Mouse (Mus musculus): Measurements from ENCODE around the gene Slc24a3.

Gene Slc24a3

DNA sequence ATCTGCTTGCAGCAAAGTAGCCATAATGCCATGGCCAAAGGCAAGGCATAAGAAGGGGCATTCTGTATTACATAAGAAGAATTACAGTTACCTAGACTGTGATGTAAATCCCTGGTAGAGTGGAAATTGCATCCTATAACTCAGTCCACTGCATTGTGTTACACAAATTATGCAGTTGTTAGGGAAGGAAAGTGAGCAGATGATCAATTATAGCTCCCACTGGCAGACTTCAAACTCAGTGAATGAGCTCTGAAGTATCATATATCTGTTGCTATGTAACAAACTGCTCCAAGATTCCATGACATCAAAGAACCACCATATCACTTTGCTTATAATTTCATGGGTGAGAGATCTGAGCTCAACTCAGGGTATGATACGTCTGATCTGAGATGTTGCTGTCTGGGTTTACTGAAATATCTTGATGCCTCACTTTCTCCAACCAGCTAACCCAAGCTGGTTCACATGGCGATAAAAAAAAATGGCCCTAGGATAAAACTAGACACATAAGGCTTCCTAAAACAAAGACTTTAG is 387.2 kb downstream of the Slc24a3 start:
- DNase-seq (ENCODE audit: low spot score) = no peak

DNA sequence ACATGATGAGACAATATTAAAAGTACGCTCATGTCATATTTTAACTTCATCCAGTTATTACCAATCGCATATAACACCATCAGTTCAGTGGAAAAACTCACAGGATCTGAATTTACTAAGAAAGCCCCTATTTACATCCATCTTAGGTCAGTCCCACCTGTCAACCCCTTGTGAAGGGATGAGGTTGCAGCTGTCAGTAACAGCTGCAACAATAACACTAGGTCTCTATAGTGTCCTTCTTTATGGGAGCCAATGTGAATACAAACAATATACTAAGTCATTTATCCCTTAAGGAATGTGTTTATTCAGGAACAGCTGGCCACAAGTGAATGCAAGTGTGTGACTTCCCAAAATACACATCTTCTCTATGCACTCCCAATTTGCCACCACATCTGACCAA is 388.2 kb downstream of the Slc24a3 start:
- no peak for DNase-seq (ENCODE audit: low spot score)

DNA sequence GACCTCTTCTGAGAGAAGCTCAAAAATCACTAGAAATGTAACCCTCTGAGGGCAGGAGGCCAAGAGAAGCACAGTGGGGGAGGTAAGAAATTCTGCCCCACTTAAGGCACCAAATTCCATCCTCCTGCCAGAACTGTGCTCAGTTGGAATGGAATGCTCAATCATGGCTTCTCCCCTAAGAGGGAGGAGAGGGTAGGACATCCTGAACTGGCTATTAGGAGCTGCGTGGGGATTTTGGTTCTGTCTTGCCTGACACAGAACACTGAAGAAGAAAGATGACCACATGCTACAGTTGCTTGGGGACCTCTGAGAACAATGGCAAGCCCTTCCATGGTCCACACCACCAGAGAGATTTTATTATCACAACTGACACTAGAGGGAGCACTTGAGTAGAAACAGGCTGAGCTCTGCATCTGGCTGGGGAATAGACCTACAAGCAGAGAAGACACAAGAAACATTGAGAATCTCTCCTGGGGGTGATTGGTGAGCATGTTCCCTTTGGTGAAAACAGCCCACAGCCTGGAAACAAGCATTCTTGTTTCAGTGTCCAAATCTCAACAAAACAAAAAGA is 389.9 kb downstream of the Slc24a3 start:
- DNase-seq (ENCODE audit: low spot score) = peak; percentile 27

DNA sequence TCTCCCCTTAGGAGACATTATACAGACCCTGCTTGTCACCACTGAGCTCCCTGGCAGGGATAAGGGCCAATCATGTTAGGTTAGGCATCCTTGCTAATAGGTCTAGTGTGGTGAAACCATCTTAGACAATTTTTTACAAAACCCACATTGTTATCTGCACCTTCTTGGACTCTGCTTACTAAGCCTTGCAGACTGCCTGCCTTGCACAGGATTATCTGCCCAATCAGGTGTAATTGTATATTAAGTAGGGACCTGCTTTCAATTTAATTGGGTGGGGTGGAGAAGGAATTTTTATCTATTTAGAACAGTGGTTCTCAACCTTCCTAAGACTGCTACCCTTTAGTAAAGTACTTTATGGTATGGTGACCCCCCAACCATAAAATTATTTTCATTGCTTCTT is 394.9 kb downstream of the Slc24a3 start:
- no peak for DNase-seq (ENCODE audit: low spot score)

DNA sequence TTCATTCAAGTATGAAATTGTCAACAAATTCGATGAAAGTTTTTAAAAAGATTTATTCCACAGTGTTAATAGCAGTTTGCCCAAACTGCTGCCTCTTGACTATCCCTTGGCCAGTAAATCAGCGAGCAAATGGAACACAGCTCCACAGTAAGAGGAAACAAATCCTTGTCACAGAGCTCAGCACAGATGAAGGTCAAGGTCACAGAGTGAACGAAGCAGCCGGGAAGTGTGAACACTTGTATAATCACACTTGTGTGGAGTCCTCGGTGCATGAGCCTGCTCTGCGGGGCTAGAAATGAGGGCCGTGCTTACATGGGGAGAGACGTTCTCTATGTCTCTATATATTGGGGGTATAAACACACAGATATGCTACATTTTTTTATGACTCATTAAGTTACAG is 397.0 kb downstream of the Slc24a3 start:
- no peak for DNase-seq (ENCODE audit: low spot score)

DNA sequence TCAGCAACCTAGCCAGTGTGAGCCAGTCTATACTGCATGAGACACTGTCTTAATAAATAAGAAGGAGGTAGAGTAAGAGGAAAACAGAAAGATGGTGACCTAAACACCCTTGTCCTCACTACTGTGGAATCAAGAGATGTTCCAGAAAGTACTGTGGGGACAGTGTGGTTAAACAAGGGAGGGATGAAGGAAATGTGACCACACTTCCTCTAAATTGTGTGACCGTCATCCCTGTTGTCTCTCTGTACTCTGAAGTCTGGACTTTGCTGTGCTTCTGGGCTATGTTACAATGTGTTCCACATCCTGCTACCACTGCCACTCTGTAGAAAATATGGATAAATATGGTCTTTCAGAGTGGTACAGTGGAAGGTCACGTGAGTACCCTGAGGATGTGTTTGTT is 399.4 kb downstream of the Slc24a3 start:
- DNase-seq (ENCODE audit: low spot score) = no peak

DNA sequence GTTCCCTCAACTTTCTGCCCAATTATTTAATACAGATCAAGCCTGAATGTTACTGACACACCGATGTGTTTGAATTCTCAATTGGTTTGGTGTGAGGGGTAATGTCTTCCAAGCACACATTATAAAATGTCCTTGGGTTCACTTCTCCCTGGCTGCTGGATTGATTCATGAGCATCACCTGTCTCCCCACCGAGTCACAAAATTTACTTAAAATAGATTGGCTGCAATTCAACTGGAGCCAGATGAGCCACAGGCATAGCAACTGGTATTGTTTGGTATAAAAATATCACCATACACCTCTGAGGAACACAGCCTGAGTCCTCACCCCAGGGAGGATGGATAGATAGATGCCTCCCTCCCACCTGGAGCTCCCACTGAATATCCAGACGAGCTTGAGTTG is 404.4 kb downstream of the Slc24a3 start:
- DNase-seq (ENCODE audit: low spot score) = no peak

DNA sequence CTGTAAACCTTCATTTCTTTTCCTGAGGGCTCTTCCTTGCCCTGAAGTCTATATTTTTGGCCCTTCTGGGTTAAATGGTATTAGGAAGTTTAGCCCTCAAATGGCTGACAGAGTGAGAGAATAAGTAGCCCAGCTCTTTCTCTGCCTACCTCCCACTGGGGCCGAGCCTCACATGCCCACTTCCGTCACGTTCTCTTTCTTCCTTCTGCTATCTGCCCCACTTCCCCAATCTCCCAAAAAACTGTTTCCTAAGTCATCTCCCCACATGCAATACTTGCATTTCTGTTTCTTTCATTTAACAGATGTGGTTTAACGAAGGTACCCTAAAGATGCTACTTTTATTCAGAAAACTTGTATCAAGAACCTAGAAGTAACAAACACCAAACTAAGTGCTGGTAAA is 406.6 kb downstream of the Slc24a3 start:
- DNase-seq (ENCODE audit: low spot score) = no peak

DNA sequence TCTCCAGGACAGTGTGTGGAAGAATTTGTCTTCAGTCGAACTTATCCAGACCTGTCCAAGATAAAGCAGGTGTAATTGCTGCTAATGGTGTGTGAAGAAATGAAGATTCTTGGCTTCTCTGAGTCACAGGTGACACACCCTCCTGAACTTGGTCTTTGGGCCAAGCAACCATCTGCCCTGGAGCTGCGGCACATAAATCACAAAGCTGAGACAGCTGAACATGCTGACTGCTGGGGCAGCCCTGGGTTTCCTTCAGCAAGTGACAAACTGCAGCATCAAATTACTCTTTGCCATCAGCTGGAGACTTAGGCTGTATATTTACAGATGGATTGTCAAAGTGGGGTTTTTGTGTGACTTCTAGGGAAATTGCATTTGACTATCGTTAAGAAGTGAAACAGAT is 415.5 kb downstream of the Slc24a3 start:
- no peak for DNase-seq (ENCODE audit: low spot score)

DNA sequence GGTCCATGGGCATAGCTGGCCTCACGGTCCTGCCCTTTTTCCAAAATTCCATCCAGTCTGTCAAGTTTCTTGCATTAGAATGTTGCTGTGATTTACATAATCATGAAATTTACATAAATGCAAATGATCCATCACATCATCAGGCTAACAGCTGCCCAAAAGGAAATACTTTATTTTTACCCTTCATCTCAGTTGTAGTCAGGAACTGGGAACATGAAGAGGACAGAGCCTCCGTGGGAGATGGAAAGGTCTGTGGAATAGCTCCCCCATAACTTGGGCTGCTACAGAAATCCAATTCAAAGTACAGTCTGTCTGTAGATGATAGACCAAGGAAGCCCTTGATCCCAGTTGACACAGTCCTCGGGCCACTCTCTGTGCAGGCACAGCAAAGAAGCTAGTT is 417.9 kb downstream of the Slc24a3 start:
- DNase-seq (ENCODE audit: low spot score) = no peak

DNA sequence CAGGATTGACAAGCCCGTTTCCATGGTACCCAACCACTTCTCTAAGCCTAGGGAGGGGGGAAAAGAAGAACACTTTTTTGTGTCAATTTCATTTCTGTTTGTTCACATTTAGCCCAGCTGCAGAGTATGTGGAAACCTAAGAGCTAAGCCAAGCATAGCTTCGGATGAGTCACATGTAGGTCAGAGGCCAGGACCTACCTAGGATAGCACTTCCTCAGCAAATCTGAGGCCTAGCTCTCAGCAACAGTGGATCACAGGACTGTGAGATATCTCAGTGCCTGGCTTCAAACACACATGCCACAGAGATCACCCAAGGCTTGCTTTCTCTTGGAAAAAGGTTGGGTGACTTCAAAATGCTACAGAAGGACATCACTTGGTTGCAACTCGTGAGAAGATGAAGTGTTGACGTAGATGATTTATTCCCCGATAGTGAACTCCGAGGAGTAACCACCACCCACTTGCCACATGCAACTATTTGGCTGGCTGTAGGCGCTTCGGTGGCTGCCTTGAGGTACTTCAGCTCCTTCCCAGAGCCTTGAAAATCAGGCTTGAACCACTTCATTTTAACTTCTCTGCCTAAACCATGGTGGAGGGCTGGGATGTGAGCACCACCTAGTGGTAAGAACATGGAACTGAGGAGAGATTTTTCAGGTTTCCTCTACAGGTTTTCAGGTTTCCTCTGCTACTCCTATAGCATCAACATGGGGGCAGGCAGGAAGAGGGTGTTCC is 420.6 kb downstream of the Slc24a3 start:
- peak; percentile 8 for DNase-seq (ENCODE audit: low spot score)

DNA sequence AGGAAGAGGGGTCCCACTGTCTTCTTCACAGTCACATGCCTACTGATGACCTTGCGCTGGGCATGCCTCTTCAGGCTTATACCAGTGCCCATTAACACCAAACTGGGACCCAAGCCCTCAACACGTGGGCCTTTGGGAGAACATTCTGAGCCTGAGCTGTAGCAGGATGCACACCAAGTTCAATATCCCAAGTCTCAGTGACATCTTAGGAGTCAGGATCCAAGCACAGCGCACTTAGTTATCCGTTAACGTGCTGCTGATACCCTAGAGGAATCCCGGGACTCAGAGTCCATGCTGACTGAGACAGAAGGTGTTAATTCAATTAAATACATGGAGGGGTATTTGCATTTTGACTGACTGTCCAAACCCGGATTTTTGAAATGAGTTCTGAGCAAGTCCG is 424.3 kb downstream of the Slc24a3 start:
- DNase-seq (ENCODE audit: low spot score) = no peak

DNA sequence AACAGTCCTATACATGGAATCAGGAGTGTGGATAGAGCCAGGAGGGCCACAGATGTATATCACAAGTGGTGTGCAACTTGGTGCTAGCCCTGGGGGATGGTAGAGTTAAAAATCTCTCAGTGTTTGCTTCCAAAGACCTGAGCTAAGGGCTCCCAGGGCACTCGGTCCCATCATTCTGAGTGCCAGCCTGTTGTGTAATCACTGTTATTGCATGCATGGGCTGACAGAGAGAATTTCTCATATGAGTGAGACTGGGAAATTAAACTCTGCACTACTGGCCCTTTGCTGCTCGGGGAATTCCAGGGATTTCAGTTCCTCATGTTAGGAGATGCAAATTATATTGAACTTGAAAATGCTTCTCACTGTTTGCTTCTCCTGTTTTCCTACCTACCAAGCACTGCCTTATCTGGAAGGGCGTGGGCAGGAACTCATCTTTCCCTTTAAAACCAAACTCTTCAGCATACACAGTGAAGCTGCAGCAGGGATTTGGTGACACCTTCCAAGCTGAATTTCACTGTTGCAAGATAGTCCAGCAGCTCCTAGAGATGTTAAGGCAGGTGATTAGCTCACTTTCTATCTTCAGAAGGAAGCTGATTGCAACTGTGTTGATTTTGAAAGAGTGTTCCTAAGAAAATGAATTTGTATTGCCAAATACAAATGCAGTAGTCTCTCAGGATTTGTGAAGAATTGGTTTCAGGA is 426.2 kb downstream of the Slc24a3 start:
- DNase-seq (ENCODE audit: low spot score) = no peak

DNA sequence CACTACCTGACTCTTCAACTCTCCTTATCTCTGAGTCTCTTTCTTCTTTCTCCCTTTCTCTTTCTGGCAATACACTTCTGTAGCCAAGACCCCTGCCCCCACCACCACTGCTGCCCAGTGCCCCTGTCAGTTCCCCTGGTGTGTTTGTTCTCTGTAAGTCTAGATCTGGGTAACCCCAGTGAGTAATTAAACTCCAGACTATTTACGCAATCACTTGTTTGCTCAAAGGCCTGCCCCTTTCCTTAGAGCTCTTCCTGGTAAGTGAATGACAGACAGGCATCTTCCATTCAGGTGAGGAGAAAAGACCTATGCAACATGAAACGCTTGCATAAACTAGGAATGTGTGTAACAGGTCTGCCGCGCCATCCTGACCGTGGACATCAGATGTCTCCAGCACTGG is 430.3 kb downstream of the Slc24a3 start:
- DNase-seq (ENCODE audit: low spot score) = no peak

DNA sequence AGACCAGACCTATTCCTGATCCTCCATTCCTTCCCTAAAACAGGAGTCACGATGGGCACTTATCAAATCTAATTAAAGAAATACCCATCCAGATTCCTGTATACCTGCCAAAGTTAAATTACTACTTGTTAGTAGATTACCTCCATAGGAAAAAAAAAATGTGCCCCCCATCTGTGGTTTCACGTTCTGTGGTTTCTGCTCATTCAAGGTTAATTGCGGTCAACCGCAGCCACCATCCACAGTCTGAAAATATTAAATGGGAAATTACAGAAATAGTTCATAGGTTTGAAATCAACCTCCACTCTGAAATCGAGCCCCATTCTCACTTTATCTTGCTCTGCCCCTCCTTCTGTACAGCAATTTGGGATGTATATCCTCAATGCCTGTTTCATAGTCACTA is 440.3 kb downstream of the Slc24a3 start:
- no peak for DNase-seq (ENCODE audit: low spot score)

DNA sequence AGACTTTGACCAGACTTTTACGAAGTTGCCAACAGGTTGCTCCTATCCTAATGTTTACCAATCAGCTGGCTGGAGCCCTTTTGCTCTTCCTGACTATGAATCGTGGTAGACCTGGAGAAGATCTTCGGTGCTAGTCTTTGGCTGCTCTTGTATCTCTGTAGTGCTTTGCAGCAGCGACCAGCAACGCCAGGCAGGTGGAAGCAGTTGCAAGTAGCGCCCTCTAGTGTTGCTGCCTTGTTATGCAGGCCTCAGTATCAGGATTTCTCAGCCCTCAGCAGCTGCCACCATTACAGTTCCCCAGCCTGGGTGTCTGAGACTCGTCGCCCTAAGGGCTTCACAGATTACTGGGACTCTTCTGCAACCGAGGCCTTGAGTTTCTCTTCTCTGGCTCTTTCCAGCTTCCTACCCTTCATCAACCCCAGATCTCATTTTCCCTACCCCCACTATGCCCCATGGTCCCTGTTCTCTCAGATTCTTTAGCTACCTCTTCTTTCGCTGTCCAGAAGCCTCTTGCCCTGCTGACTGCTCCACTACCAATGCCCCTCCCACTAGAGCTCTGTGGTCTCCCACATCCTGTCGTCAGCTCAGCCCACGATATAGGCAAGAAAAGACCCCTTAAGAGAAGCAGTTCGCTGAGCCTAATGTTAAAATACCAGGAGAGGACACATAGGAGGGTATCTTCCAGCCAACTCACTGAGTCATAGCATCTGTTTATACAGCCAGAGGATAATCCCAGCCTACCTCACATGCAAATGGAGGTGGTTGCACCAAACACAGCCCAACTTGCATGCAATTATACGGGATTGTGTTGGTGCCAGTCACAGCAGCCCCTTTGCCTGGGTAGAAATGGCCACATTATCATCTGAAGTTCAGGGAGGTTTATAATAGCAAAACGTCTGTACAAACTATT is 443.5 kb downstream of the Slc24a3 start:
- DNase-seq (ENCODE audit: low spot score) = peak; percentile 34

DNA sequence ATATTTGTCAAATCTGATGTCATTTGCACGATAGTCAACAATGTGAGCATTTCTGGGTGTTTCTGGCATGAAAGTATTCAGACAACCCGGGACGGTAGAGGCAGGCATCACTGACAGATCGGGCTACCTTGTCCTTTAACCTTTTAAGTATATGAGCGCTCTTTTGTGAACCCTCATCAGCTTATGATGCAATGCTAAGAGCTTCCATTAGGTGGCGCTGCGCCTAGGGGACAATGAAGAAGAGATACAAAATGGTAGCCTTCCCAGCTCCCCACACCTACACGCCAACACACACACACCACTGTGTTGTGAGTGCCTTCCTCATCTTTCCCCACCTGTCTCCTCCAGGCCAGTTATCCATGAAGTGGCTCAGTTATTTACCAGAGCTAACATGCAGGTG is 445.4 kb downstream of the Slc24a3 start:
- peak; percentile 9 for DNase-seq (ENCODE audit: low spot score)

DNA sequence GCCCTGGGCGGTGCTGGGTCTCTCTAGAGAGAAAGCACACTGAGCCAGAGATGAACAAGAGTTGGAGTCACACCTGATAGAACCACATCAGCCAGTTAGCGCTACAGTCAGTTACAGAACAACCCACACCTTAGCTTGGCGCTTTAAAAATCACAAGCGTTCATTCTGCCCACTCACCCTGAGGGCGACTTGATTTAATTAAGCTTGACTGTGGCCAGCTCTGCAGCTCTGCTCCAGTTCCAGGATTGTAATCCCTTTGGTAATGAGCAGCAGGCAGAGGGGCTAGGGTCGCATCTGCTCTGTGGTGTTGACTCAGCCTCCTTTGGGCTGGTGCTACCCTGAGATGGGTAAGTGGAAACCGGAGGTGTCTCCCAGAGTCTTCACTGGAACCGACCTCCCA is 446.2 kb downstream of the Slc24a3 start:
- DNase-seq (ENCODE audit: low spot score) = no peak

DNA sequence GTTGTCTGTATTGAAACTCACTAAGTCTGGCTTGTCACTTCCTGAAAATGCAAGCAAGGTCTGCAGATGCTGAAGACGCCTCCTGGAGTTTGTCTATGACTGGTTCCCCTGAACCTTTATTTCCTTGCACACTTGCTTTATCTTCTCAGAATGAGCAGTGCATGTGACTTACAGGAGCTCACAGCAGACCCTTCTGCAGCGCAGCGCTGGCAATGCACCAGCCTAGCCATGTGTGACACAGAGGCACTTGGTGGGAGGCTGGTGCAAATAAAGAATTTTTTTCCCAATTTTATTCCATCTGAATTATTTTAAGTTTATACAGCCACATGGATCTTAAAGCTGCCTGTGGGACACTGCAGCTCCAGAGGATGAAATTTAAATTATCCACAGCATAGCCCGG is 452.1 kb downstream of the Slc24a3 start:
- no peak for DNase-seq (ENCODE audit: low spot score)

DNA sequence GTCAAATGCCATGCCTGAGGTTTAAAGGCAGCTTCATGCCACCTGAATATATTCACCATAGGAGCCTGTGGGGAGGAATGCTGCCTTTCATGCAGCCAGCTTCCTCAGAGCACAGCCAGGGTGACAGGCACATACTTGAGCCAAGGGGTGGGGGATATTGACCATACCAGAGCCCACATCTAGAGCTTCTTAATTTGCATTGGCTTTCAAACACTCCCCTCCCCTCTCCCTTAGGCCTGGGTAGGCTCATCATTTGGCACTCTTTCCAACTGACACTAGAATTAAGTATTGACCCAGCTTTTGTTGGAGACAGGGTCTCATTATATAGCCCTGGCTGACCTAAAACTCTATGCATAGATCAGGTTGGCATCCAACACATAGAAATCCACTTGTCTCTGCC is 453.2 kb downstream of the Slc24a3 start:
- DNase-seq (ENCODE audit: low spot score) = no peak

DNA sequence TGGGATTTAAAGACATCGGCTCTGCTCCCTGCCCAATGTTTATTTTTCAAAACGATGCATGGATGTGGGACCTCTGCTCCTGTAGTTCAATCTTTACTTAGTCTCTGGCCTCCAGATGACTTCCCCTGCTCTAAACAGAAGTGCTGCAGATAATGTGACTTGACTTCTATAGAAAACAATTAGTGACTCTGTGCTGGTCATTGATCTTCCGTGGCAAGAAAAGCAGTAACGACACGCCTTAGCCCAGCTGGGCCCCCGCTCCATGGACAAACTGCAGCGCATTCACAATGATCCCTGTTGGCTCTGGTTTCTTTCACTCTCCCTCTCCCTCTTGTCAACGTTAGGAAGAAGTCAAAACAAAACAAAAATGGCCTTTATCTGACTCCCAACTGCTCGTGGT is 453.6 kb downstream of the Slc24a3 start:
- no peak for DNase-seq (ENCODE audit: low spot score)

DNA sequence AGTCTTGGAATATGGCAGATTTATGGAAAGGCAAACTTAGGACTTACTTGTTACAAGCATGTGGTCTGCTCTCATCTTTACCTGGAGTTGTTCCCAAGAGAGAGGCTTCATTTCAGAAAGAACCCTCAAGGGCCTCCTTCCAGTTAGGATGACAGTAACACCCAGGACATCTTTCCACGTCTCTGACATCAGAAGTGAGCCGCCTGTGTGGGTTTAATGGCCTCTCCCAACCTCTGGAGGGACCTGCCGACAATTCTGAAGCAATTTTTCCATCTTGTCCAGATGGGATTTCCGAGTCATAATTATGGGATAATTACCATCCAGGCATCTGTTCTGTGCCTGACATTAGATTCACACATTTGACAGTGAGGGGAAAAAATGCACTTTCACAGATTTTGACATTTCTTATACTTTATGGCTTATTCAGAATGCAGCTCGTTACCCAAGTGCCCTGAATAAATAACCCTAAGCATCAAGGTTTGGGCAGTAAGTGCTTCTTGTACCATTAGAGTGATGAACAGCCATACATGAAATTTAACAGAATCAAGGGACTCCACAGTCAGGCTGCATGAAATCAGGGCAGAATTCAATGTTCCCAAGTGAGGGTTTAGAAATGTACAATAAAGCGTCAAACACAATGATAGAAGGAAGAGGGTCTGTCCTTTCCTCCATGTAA is 463.7 kb downstream of the Slc24a3 start:
- DNase-seq (ENCODE audit: low spot score) = no peak

All from c-Kit-positive CD71-positive TER-119-positive erythroid progenitor cells, embryonic 14.5 days (primary cell).